Mouse (Mus musculus) cortical plate, adult 2 months (tissue): ENCODE data around the gene Wdr60.

ENCODE experiments used
- CTCF ChIP-seq: fragments of 200-500 bp; IDR thresholded peaks from 2 replicates; pipeline ENCODE4 v1.5.1; 2011; ENCODE audit warnings: mild to moderate bottlenecking, control low read depth, low read length; ENCODE audit not compliant: insufficient read depth; ENCODE audit errors: extremely low read depth
- POLR2A ChIP-seq: fragments of 200-500 bp; IDR thresholded peaks from 2 replicates; pipeline ENCODE4 v1.6.1; 2011; ENCODE audit warnings: mild to moderate bottlenecking, low read length, control low read depth; ENCODE audit not compliant: insufficient read depth; ENCODE audit errors: extremely low read depth

DNA sequence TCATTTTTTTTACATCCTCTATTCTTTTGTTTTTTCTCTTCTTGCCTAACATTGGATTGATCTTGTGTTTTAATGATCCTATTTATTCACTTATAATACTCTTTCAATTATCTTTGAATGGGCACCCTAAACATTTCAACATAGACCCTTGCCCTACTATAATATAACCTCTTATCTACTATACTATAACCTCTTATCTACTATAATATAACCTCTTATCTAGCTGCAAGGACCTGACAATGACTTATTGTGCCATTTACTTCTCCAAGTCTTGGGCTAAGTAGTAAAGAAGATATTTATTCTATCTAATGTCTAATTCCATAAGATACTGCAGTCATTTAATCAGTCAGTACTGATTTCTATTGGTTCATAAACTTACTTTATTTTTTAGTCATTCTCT lies 24.5 kb downstream of the Wdr60 start:
- TF ChIP-seq POLR2A, result no peak
- no peak for TF ChIP-seq CTCF
